Mouse (Mus musculus) T-helper 17 cell (primary cell): Measurements from ENCODE around the gene Tia1.
"Not testable (repeated sequence)": the region's sequence is repeated elsewhere in the genome, so short reads cannot be mapped to it uniquely, and the experiment has no call there.

ENCODE experiments used
- in situ Hi-C, 2 experiments: fragments of 300-600 bp; cut with MboI, MseI; formaldehyde crosslinking; loops; 1 replicate in 1 of 2; 2 replicates in 1 of 2; pipeline ENCODE4 v1.15.1; 2025; ENCODE audit warnings: high pct_unique_total_duplicates in 2 of 2

Gene Tia1

GRCm38 (mm10) chr6:86404100-86404861 is at the start of gene Tia1:
Tia1 (plus strand) TSS chr6:86404219.
- in situ Hi-C loops = loop anchor here (5.0 to 25.0 kb wide), 2 partner anchors 37 to 1133 kb away; partner anchors contain the start of genes Arhgap25 (in 1 of the 2) and Fam136a (in 1 of the 2)

- in situ Hi-C loops = loop anchor here in 1 of 2 experiments (10.0 kb wide), 1 partner anchor 210 kb away; no protein-coding TSS in a partner anchor
These were observed 49.1 kb upstream of the Tia1 start for GRCm38 (mm10) chr6:86354948-86355347.

- in situ Hi-C loops = loop anchor here in 1 of 2 experiments (10.0 kb wide), 1 partner anchor 212 kb away; no protein-coding TSS in a partner anchor
These were observed 47.1 kb upstream of the Tia1 start for GRCm38 (mm10) chr6:86356956-86357355.

GRCm38 (mm10) chr6:86360691-86361090 is 43.3 kb upstream of the Tia1 start:
- in situ Hi-C loops = loop anchor here in 1 of 2 experiments (10.0 kb wide), 1 partner anchor 236 kb away; no protein-coding TSS in a partner anchor

- in situ Hi-C loops = loop anchor here in 1 of 2 experiments (10.0 kb wide), 1 partner anchor 237 kb away; no protein-coding TSS in a partner anchor
These were observed 42.6 kb upstream of the Tia1 start for GRCm38 (mm10) chr6:86361373-86361772.

- in situ Hi-C loops = loop anchor here (5.0 to 10.0 kb wide), 2 partner anchors 38 to 240 kb away; partner anchors contain the start of gene Tia1 (in 1 of the 2)
These were observed 39.4 kb upstream of the Tia1 start for GRCm38 (mm10) chr6:86364442-86365141.

- in situ Hi-C loops = loop anchor here (5.0 to 10.0 kb wide), 2 partner anchors 37 to 241 kb away; partner anchors contain the start of gene Tia1 (in 1 of the 2)
These were observed 38.5 kb upstream of the Tia1 start, which contains the start of gene Fam136a for GRCm38 (mm10) chr6:86365371-86366124. Fam136a (plus strand) TSS chr6:86365646.

GRCm38 (mm10) chr6:86366125-86366852 is 37.7 kb upstream of the Tia1 start:
- in situ Hi-C loops = loop anchor here (5.0 to 10.0 kb wide), 2 partner anchors 36 to 241 kb away; partner anchors contain the start of gene Tia1 (in 1 of the 2)

GRCm38 (mm10) chr6:86366853-86367249 is 37.2 kb upstream of the Tia1 start:
- in situ Hi-C loops = loop anchor here (5.0 to 10.0 kb wide), 2 partner anchors 35 to 242 kb away; partner anchors contain the start of gene Tia1 (in 1 of the 2)

GRCm38 (mm10) chr6:86368479-86368878 is 35.5 kb upstream of the Tia1 start:
- in situ Hi-C loops = loop anchor here (5.0 to 10.0 kb wide), 2 partner anchors 34 to 244 kb away; partner anchors contain the start of gene Tia1 (in 1 of the 2)

GRCm38 (mm10) chr6:86370093-86370713 is 33.8 kb upstream of the Tia1 start:
- in situ Hi-C loops = no loop called here

GRCm38 (mm10) chr6:86370764-86371339 is 33.2 kb upstream of the Tia1 start, which contains the start of gene Snrpg:
Snrpg (plus strand) TSS chr6:86371304.
- in situ Hi-C loops = no loop called here

GRCm38 (mm10) chr6:86371340-86371911 is 32.6 kb upstream of the Tia1 start:
- in situ Hi-C loops = no loop called here

GRCm38 (mm10) chr6:86371950-86372516 is 32.0 kb upstream of the Tia1 start:
- in situ Hi-C loops = no loop called here

- in situ Hi-C loops = no loop called here
These were observed 30.5 kb upstream of the Tia1 start for GRCm38 (mm10) chr6:86373556-86373955.

- in situ Hi-C loops = no loop called here
These were observed 25.7 kb upstream of the Tia1 start for GRCm38 (mm10) chr6:86378341-86378740.

- in situ Hi-C loops = not testable (repeated sequence)
These were observed 23.9 kb upstream of the Tia1 start for GRCm38 (mm10) chr6:86380112-86380511.

- in situ Hi-C loops = no loop called here
These were observed 21.5 kb upstream of the Tia1 start for GRCm38 (mm10) chr6:86382551-86382950.

- in situ Hi-C loops = no loop called here
These were observed 20.6 kb upstream of the Tia1 start for GRCm38 (mm10) chr6:86383370-86383769.
